Mouse (Mus musculus): ENCODE results near the gene 4930550L24Rik.

The 4930550L24Rik gene

GRCm38 (mm10) chrX:58909060-58909459 lies at the start of gene 4930550L24Rik:
Gene 4930550L24Rik, plus strand, starts transcription at chrX:58909360.
- no peak for DNase-seq (ENCODE audit: low spot score in 2 of 2)

GRCm38 (mm10) chrX:58900753-58901152 lies 8.4 kb upstream of the 4930550L24Rik start:
- no peak for DNase-seq (ENCODE audit: low spot score in 2 of 2)

- no peak for DNase-seq (ENCODE audit: low spot score in 2 of 2)
Observed at GRCm38 (mm10) chrX:58967969-58968368, 58.8 kb downstream of the 4930550L24Rik start.

All from spleen, postnatal 14 days (tissue).